Mouse (Mus musculus): ENCODE measurements around the gene Ifi203.
"Not testable (repeated sequence)": the region's sequence is repeated elsewhere in the genome, so short reads cannot be mapped to it uniquely, and the experiment has no call there.

DNA sequence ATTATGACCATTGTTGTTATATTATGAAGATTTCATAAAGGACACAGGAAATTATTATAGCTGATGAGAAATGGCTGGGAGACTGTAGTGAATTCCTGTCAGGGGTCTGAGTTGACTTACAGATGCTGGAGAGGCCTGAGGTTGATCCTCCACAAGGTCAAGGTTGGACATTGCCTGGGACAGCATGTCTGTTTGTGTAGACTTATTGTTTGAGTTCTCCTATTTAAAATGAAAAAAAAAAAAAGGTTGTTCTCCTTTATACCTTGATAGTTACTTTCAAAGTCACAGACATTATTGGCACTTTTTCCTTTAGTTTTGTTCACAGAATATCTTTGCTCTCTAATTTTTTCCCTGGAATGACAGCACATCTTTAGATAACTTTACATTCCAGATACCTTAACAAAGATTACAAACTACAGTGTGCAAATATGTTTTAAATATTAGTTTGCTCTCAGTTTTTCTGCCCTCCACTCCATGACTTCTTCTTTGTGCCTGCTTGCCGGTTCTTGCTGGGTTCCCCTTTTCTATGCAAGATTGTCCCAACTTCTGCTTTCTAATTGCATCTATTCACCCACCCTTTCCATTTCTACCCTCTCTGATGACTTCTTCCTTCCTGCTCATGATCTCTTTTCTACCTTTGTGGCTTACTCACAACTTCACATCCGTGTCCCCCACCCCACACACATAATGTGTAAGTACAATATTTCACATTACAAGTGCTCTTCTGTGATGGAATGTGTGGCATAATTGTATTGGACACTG, 55.3 kb downstream of the Ifi203 start:
- TF ChIP-seq CTCF (conservative IDR thresholded peaks at IDR 0.05; ENCODE audit: insufficient read depth, insufficient read length, low read depth, low read length); POLR2A (IDR thresholded peaks at IDR 0.05; ENCODE audit: low read depth, low read length): not testable (repeated sequence)

All from kidney, adult 2 months (tissue).